Mouse (Mus musculus) olfactory bulb, adult 2 months (tissue): ENCODE measurements around the gene Col15a1.

Experiments
- CTCF ChIP-seq: fragments of 200-500 bp; IDR thresholded peaks from 2 replicates; pipeline ENCODE4 v1.5.1; 2012; ENCODE audit warnings: low read depth, mild to moderate bottlenecking, low read length, moderate library complexity; ENCODE audit not compliant: insufficient read depth
- POLR2A ChIP-seq: fragments of 200-500 bp; IDR thresholded peaks from 2 replicates; pipeline ENCODE4 v1.6.1; 2012; ENCODE audit warnings: mild to moderate bottlenecking, low read depth, low read length, moderate library complexity; ENCODE audit not compliant: insufficient read depth

DNA sequence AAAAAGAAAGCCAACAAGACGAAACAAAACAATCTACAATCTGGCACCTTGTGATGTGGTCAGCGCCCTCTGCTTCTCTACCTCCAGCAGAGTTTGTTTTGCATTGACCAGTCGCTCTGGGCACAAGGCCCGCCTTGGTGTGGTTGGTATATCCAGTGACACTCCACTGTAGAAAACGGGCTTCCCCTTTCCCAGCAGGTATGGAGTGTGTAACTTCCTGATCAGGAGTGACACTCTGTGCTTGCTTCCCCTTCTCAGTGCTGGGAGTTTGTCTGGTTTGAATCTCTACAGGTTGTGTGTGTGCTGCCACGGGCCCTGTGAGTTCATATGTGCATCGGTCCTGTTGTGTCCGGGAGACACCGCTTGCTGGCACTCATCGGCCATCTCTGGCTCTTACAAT, 11.4 kb downstream of the Col15a1 start:
- TF ChIP-seq POLR2A (no peak), CTCF (no peak)
